Mouse (Mus musculus) ES-E14 (cell line): ENCODE data around the gene Frem2. TPM values are rescaled to one million over a fixed set of nuclear protein-coding genes. Genes with fewer than 3 reads are reported as not detected.

Experiments used
- DNase-seq: peaks from one replicate; pipeline ENCODE4 v3.0.0-alpha.2; 2013; ENCODE audit warnings: low read depth, low spot score
- H3K27ac ChIP-seq: 2 replicates; pipeline ENCODE4 v1.5.1; 2012; ENCODE audit warnings: low read depth, mild to moderate bottlenecking, low read length, moderate library complexity, mixed read lengths; ENCODE audit not compliant: poor library complexity, insufficient read depth, severe bottlenecking
- H3K36me3 ChIP-seq: 2 replicates; pipeline ENCODE4 v1.6.1; 2012; ENCODE audit warnings: mild to moderate bottlenecking, low read length, moderate library complexity, mixed read lengths; ENCODE audit not compliant: control insufficient read depth, poor library complexity, insufficient read depth, severe bottlenecking
- H3K4me1 ChIP-seq, 2 experiments: fragments of 150-350 bp in 1 of 2; sonication (generic) in 1 of 2; 2 replicates each; pipeline ENCODE4 v1.6.1; 2012; ENCODE audit warnings: low read length in 2 of 2, mild to moderate bottlenecking in 1 of 2, mixed read lengths in 1 of 2; ENCODE audit not compliant: control insufficient read depth in 2 of 2, insufficient read depth in 2 of 2, poor library complexity in 1 of 2
- H3K4me3 ChIP-seq, 2 experiments: fragments of 150-350 bp in 1 of 2; sonication (generic) in 1 of 2; 2 replicates each; pipeline ENCODE4 v1.5.1; 2012; ENCODE audit warnings: low read length in 2 of 2, low read depth in 1 of 2, mild to moderate bottlenecking in 1 of 2, mixed read lengths in 1 of 2; ENCODE audit not compliant: insufficient read depth in 1 of 2, poor library complexity in 1 of 2, severe bottlenecking in 1 of 2
- H3K9ac ChIP-seq: 2 replicates; pipeline ENCODE4 v1.6.1; 2012; ENCODE audit warnings: low read depth, mild to moderate bottlenecking, low read length, mixed read lengths; ENCODE audit not compliant: poor library complexity, insufficient read depth, severe bottlenecking
- H3K9me3 ChIP-seq: fragments of 150-350 bp; sonication (generic); 2 replicates; pipeline ENCODE4 v1.6.1; 2012; ENCODE audit warnings: low read depth, mild to moderate bottlenecking, low read length; ENCODE audit not compliant: control insufficient read depth, insufficient read depth
- CHD2 ChIP-seq: IDR thresholded peaks from 2 replicates; pipeline ENCODE4 v1.6.1; 2014; ENCODE audit warnings: mild to moderate bottlenecking, low read depth, low read length, inconsistent platforms
- HCFC1 ChIP-seq: IDR thresholded peaks from 2 replicates; pipeline ENCODE4 v1.6.1; 2012; ENCODE audit warnings: low read length, inconsistent platforms, borderline replicate concordance; ENCODE audit not compliant: insufficient read depth
- MAFK ChIP-seq: IDR thresholded peaks from 2 replicates; pipeline ENCODE4 v1.6.1; 2014; ENCODE audit warnings: mild to moderate bottlenecking, low read depth, low read length, inconsistent platforms; ENCODE audit not compliant: insufficient read depth
- ZC3H11A ChIP-seq: IDR thresholded peaks from 2 replicates; pipeline ENCODE4 v1.6.1; 2012; ENCODE audit warnings: low read depth, mild to moderate bottlenecking, inconsistent platforms, low read length, borderline replicate concordance
- ZNF384 ChIP-seq: IDR thresholded peaks from 2 replicates; pipeline ENCODE4 v1.6.1; 2012; ENCODE audit warnings: low read depth, low read length, inconsistent platforms
- in situ Hi-C, 2 experiments: fragments of 600-800 bp; cut with MboI; formaldehyde crosslinking; loops; one replicate each; pipeline ENCODE4 v1.15.1; 2025; ENCODE audit warnings: low sequenced_read_pairs in 2 of 2, inconsistent platforms in 1 of 2; ENCODE audit not compliant: unreplicated experiment in 2 of 2
- total RNA-seq: library from RNA; depleted of rRNA; stranded (reverse); fragments of 300-350 nt; gene quantifications from 2 replicates; pipeline ENCODE4 v1.2.3, GENCODE M21; 2012

Frem2 gene
- total RNA-seq, 1 experiment = 7.9 TPM

DNA sequence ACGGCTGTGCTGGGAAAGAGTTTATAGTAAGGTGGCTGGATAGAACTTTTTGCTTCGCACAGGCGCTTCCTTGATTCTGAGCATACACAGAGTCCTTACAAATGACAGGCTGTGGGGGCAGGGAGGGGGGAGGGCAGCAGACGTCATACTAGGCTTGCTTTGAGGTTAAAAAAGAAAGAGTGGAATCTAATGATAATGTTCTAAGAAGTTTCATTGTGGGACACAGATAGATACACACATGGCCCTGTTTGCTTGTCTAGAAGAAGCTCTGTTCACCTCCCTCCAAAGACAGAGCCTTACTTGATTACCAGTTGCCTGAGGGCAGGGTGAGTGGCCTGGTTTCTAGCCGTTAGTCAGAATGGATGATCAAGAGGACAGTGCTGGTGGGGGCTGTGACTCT lies 144.1 kb downstream of the Frem2 start:
- no peak overlapping the region for H3K9ac ChIP-seq
- H3K36me3 ChIP-seq = no peaks in the 10 kb centered on the region
- no peak for DNase-seq
- H3K4me1 ChIP-seq = no peaks in the 10 kb centered on the region
- no peak overlapping the region for H3K27ac ChIP-seq
- TF ChIP-seq CHD2 (no peak), HCFC1 (no peak), MAFK (no peak), ZNF384 (no peak)
- in situ Hi-C loops = no loop called here
- H3K9me3 ChIP-seq = no peaks in the 10 kb centered on the region
- H3K4me3 ChIP-seq = no peak overlapping the region

DNA sequence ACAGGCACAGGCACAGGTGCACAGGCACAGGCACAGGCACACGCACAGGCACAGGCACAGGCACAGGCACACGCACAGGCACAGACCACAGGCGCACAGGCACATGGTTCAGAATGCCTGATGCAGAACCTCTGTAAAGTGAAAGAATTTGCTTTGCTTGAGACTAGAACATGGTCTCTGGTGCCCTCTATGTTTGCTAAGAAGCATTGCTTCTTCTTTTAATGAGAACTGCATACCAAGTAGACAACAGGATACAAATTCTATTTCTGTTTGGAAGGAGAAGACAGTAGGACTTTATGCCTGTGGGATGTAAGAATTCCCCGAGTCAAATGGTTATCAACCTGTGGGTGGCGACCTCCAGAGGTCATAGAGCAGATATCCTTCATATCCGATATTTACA lies 154.7 kb downstream of the Frem2 start:
- TF ChIP-seq CHD2 (no peak), ZNF384 (no peak), MAFK (no peak), HCFC1 (no peak), ZC3H11A (no peak; the same call in 1 of the 2 replicates)
- in situ Hi-C loops = no loop called here
- H3K4me1 ChIP-seq = no peaks in the 10 kb centered on the region
- H3K27ac ChIP-seq = no peak overlapping the region
- no peaks in the 10 kb centered on the region for H3K9me3 ChIP-seq
- no peak for DNase-seq
- H3K36me3 ChIP-seq = no peaks in the 10 kb centered on the region
- no peak overlapping the region for H3K9ac ChIP-seq
- H3K4me3 ChIP-seq = no peak overlapping the region

DNA sequence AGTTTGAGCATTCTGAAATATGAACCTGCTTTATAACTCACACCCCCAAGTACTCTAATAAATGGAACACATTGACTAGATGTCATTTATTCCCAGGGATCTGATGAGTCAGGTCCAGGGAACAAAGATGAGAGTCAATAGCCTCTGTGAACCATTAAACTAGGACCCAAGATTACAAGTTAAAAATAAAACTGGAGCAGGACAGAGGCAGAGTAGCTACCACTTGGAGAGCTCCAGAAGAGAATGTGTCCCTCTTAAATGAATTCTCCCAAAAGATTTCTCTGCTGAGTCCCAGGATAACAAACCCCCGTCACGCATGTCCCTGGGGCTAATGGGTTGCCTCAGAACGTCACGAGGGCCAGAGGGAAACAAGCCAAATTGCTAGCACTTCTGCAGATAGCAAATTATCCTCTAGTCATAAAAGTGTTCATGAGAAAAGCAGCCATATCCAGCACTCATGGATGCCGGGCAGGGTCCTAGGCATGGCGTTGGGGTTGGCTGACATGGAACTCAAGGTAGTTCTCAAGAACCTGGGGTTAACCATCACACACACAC lies 158.7 kb downstream of the Frem2 start:
- no peaks in the 10 kb centered on the region for H3K9me3 ChIP-seq
- no peak for DNase-seq
- H3K4me3 ChIP-seq = no peak overlapping the region
- in situ Hi-C loops = no loop called here
- H3K27ac ChIP-seq = no peak overlapping the region
- no peaks in the 10 kb centered on the region for H3K4me1 ChIP-seq
- no peak overlapping the region for H3K9ac ChIP-seq
- H3K36me3 ChIP-seq = no peaks in the 10 kb centered on the region
- no peak for TF ChIP-seq ZC3H11A
- no peak for TF ChIP-seq MAFK
- no peak for TF ChIP-seq ZNF384
- no peak for TF ChIP-seq HCFC1
- no peak for TF ChIP-seq CHD2

DNA sequence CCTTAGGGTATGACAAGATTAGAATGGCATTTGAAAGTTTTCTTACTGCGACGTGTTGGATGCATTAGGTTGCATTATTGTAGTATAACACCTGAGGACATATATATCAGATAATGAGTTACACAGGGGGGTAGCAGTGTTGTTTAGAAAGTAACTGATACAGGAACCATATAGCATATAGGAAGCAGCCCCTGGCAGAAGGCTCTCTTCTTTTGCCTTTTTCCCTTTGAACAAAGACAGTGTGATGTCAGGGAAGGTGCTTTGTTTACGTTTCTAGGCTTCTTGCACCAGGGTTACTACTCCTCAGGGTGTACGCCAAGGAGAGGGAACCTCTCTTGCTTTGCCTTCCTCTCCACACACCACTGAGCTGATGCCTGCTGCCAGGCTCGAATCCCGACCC lies 168.8 kb downstream of the Frem2 start, which contains the start of gene Stoml3:
Gene Stoml3, plus strand, starts transcription at position 301 of the 400 bp plus-strand sequence.
- Histone ChIP-seq H3K36me3 (no peaks in the 10 kb centered on the region), H3K4me3 (no peak within 1 kb of the TSS), H3K4me1 (peaks cover 0 to 3% of the 10 kb centered on the region in 2 experiments; a peak in 1 of 4 replicates), H3K9me3 (no peaks in the 10 kb centered on the region), H3K27ac (no peak within 1 kb of the TSS), H3K9ac (no peak within 1 kb of the TSS)
- in situ Hi-C loops = no loop called here
- DNase-seq = no peak
- no peak for TF ChIP-seq ZC3H11A
- TF ChIP-seq HCFC1 = no peak
- no peak for TF ChIP-seq ZNF384
- no peak for TF ChIP-seq MAFK
- no peak for TF ChIP-seq CHD2

DNA sequence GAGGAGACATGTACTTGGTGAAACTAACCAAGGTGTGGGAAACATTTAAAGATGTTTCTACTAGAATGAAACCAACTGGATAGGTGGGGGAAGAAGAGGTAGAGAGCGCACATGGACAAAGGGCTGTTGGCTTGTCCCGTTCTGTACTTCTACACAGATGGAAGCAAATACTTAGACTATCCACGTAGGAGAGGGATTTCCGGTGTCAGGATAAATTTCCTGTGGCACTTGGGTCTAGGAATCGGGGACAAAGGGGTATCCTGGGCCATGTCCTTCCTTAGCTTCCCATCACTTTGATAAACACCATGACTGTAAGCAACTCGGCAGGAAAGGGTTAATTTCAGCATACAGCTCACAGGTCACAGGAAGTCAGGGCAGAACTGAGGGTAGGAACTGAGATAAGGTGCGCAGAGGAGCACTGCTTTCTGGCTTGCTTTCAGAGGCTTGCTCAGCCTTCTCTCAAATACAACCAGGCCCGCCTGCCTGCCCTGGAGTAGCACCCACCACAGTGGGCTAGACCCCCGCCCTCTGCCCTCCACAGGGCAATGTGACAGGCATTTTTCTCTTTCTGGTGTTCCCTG lies 170.1 kb downstream of the Frem2 start:
- peaks cover 0 to 3% of the 10 kb centered on the region in 2 experiments; a peak in 1 of 4 replicates for H3K4me1 ChIP-seq
- no peaks in the 10 kb centered on the region for H3K36me3 ChIP-seq
- no peak for TF ChIP-seq ZC3H11A
- no peak for TF ChIP-seq MAFK
- TF ChIP-seq HCFC1 = no peak
- no peak for TF ChIP-seq CHD2
- no peak overlapping the region for H3K27ac ChIP-seq
- in situ Hi-C loops = no loop called here
- H3K9ac ChIP-seq = no peak overlapping the region
- H3K9me3 ChIP-seq = no peaks in the 10 kb centered on the region
- H3K4me3 ChIP-seq = no peak overlapping the region
- DNase-seq = no peak
